Mouse (Mus musculus): Measurements from ENCODE around the gene Anks1. TPM values are rescaled to one million over a fixed set of nuclear protein-coding genes. Genes with fewer than 3 reads are reported as not detected.

The Anks1 gene
- total RNA-seq, 1 experiment from 2014 or later = 25.7 TPM

DNA sequence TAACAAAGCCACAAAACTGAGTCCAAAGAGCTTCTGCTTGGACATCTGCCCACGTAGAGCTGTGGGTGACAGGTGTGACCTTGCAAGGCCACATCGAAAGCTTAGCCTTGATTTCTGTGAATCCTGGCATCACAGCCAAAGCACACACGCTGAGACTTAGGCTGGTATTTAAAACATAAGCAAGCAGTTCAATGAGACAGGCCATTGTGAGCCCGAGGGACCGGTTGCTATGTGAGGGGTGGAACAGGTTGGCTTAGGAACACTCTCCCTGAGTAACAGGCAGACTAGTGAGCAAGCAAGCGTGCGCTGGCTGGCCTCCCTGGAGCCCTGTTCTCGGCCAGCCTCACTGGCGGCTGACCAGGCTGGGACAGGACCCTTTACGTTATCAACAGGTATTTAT is 112.8 kb downstream of the Anks1 start:
- no peak for DNase-seq

DNA sequence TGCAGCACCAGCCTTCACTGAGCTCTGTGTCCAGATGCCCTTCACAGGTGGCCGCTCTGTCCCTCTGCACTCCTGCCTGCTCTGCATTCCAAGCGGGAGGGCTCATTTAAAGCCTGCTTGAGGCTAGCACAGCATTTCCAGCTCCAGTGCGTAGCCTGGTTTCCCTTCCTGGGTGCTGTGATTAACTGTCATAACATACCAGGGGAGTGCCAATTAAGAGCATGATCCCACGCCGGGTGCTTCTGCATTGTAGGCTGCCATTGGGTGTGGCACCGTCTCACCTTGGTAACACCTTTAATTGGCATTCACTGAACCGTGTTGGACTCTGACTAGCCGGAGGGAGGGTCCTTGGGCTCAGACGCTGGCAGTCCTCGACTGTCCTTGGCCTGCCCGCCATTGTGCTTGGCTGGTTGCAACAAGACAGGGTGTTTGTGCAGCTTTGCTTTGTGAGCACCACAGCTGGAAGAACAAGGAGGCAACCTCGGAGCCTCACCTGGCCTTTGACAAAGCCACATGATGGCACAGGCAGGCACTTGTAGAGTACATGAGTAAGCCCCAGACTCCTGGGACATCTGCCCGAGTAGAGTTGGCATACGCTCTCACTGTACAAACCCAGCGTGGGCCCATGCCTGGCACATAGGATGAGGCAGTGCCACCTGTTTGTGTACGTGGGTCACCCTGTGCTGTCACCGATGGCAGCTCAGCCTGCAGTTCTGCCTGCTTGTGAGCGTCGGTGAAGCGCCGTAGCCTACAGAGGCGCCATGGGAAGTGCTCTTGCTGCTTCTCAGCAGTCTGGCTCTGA is 113.9 kb downstream of the Anks1 start:
- no peak for DNase-seq

GRCm38 (mm10) chr17:28025541-28025961 is 116.4 kb downstream of the Anks1 start:
- no peak for DNase-seq

DNA sequence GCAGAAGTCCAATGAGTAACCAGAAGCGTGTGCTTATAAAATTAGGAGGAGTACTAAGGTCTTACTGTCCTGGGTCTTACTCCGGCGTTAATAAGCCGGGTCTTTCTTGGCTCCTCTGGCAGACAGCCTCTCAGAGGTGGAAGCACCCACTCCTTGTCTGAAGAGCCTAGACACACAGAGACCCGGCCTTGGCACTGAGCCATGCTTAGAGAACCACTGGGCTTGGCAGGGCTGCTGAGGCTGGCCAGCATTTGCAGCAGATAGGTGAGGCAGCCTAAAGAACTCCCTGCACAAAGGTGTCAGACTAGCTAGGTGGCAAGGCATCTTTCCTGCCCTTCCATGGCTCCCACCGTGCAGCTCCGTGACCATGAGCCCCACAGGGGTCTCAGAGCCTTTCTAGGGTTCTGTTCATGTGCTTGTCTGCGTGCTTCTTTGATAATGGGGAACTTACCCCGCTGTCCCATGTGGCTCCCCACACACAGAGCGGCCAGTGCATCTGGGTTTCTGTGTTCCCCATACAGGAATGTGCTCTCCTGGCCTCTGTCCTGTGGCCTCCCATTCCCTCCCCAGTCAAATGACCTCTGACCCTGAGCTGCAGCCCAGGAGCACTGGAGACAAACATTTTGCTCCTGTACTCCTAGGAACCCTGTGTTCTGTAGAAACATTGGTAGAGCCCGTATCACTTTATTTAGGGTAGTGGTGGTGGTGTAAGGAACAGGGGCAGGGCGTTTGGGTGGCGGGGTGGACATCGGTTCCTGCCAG is 117.2 kb downstream of the Anks1 start:
- DNase-seq = no peak

DNA sequence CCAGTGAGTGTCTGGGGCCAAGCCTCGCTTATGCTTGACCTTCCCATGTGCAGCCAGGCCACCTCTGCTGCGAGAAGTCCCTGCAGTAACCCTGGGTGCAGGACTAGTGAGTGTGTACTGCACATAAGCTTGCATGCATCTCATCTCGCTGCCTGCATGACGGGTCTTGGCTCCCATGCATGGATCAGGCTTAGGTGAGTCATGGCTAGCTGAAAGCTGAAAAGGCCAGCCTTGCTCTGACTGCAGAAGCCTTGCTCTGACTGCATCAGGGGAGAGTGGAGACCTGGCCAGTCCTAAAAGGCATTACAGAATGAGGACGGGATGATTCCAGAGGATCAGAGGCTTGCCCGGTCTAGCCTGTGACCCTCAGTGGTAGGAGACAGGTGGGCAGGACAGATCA is 118.1 kb downstream of the Anks1 start:
- DNase-seq = no peak

- DNase-seq = no peak
Measured at GRCm38 (mm10) chr17:28028236-28028635, 119.1 kb downstream of the Anks1 start.

DNA sequence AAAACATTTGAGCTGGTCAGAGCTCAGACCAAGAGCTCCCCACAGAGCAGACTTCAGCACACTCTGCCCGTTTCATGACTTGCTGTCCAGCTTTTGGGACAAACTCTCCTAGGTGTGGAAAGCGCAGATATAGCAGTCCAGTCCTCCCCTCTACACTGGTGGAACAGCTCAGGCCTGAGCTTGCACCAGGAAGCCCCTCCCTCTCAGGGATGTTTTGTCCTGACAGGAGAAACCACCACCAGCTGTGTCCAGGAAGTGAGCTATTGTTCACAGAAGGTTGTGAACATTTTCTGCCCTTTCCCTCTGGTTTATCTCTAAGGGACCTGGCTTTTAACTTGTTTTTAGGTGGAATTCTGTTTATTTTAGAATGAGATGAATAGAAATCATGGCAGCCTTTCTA is 120.2 kb downstream of the Anks1 start:
- peak; percentile 47 for DNase-seq

DNA sequence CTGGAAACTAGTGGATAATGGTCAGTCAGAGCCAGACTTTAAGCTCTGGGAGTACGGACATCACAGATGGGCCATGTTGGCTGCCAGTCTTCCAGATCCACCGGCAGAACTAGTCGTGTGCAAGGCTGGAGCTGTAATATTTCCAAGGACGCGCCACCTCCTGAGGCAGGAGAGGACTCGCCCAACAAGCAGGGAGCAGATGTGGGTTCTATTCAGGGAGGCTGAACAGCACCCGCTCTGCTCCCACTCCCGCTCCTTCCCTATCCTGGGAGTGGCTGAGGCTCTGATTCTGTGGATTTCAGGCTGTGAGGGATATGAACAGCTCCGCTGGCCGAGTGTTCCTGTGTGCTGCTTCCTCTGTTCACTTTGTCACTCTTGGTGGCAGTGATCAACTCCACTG is 121.3 kb downstream of the Anks1 start:
- no peak for DNase-seq

- DNase-seq = no peak
Measured at GRCm38 (mm10) chr17:28031281-28031941, 122.3 kb downstream of the Anks1 start.

- DNase-seq = no peak
Measured at GRCm38 (mm10) chr17:28032219-28032618, 123.1 kb downstream of the Anks1 start.

GRCm38 (mm10) chr17:28033046-28033580 is 124.0 kb downstream of the Anks1 start:
- DNase-seq = no peak

GRCm38 (mm10) chr17:28034986-28035385 is 125.9 kb downstream of the Anks1 start:
- peak; percentile 72 for DNase-seq

- DNase-seq = no peak
Measured at GRCm38 (mm10) chr17:28036813-28037756, 128.0 kb downstream of the Anks1 start.

DNA sequence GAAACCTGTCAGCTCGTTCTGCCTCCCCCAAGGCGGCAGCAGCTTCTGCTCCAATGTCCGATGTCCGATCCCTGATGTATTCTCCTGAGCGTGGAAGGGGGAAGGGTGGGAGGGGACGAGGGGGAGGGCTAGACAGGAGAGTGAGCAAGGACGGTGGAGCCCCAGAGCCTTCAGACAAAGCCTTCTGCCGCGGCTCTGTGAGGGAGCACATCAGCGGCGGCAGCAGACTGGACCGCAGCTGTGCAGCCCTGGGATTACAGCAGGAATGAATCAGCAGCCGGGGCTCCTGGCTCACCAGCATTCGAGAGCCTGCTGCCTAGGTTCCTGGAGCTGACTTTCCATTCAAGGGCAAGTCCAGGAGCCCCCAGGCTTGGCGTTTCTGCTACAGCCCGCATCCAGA is 131.5 kb downstream of the Anks1 start:
- DNase-seq = peak; percentile 68

GRCm38 (mm10) chr17:28041298-28041697 is 132.2 kb downstream of the Anks1 start:
- DNase-seq = no peak

DNA sequence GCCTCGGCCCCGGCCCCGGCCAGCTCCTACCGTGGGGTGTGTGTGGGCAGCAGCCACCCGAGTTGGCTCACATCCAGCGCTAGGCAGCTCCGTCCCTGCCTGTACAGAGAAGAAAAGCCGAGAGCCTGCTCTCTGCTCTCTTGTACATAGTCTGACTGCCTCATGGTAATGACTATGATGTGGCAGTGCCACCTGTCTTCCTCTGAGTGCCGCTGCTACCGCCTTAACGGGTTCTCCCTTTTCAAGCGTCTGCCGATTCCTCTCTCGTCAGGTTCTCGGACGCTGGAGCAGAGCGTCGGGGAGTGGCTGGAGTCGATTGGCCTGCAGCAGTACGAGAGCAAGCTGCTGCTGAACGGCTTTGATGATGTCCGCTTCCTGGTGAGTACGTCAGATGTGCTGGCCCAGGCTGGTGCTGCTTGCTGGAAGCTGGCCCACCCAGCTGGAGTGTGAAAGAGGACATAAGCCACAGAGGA is 133.2 kb downstream of the Anks1 start:
- DNase-seq = peak; percentile 37

DNA sequence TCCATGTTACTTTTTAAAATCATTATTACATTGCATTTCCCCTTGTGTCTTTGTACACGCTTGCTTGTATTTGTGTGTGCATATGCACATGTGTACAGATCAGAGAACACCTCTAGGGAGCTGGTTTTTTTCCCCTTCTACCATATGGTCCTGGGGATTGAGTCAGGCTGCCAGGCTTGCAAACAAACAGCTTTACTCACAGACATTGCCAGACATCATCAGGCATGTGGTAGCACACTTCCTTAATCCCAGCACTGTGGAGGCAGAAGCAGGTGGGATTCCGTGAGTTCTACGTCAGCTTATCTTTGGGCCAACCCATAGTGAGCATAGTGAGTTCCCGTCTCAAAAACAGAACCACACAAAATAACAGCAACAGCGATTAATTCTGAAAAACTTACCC is 137.9 kb downstream of the Anks1 start:
- DNase-seq = no peak

DNA sequence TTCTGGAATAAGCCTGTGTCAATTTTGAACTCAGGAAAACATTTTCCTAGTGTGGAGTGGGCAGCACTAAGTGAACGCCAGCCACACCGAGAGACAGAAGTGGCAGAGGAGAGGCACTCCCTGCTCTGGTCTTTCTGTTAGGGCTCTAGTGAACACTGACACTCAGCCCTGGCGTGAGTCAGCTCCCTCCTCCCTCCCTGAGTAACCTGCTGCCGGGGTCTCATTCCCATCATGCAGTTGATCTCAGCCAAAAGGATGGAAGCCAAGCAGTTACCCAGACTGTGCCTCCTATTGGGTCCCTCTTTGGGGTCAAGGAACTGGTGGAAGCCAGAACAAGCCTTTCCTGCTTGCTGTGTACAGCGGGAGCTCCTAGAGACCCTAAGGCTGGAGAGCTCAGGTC is 138.4 kb downstream of the Anks1 start:
- no peak for DNase-seq

DNA sequence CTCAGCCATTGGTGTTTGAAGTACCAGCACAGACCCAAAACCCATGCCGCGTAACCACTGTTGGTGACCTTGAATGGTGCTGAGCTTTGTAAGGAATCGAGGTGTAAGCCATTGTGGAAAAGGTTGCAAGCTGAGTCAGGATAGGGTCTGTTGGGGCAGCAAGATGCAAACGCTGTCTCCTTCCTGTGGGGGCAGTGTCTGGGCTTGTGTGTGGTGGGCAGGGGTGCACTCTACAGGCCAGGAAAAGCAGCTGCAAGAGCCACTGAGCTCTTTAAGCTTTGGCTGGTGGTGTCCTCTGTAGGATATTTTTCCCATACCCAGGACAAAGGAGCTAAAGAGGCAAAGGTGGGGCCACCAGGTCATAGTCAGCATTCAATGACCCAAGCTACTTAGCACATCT is 139.3 kb downstream of the Anks1 start:
- DNase-seq = peak; percentile 74

DNA sequence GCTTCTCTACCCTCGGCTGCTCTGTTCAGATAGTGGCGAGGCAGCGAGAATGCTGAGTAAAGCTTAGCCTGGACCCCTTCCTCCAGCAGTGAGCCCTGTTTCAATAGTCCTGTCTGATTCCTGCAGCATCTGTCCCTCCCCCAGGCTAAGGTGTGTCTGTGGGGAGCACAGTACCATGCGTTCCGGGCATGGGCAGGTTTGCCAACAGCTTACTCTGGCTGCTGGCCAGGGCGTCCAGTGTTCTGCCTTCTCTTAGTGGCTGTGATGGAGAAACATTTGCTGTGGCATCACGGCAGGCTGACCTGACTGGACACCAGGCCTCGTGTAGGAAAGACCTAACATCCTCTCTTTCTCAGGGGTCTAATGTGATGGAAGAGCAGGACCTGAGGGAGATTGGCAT is 141.1 kb downstream of the Anks1 start:
- peak; percentile 69 for DNase-seq

GRCm38 (mm10) chr17:28052293-28052863 is 143.3 kb downstream of the Anks1 start:
- no peak for DNase-seq

Measured in adrenal gland, postnatal 14 days (tissue).